Mouse (Mus musculus) CD4-positive naive resting alpha-beta T cell, adult 57 days (primary cell): Measurements from ENCODE around the gene Ldhal6b. TPM values are rescaled to one million over a fixed set of nuclear protein-coding genes. Genes with fewer than 3 reads are reported as not detected.

ENCODE experiments used
- total RNA-seq: library from RNA; stranded (reverse); gene quantifications from one replicate; pipeline ENCODE4 v1.2.4, GENCODE M21; 2023

Gene Ldhal6b
- total RNA-seq = 2.2 TPM

DNA sequence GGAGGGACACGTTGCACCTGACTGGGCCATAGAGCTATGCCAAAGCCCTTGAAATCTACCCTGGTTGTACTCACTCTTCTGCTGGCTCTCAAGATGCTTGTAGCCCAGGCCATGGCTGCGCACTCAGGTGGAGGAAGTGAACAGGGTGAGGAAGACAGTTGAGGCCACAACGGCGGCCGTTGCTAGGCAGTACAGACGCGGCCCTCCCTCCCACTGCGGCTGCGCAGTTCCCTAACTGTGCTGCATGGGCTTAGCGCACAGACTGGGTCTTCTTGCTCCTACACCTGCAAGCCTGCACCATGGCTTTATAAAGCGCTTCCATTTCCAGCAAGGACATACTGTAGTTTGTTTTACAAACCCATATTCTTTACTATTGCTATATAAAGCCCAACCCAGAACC, at the start of gene Ldhal6b:
Gene Ldhal6b, minus strand, starts transcription at position 223 of the 400 bp plus-strand sequence.

GRCm38 (mm10) chr17:5440159-5440971, 21.8 kb upstream of the Ldhal6b start, which contains the start of gene Tmem242:
Gene Tmem242, minus strand, starts transcription at chr17:5440259.

Other genes with a start within 250 kb of the Ldhal6b start
- gene Tmem242, start 21.5 kb upstream of the Ldhal6b start, total RNA-seq = 29.2 TPM
- gene Zdhhc14, start 73.8 kb upstream of the Ldhal6b start, total RNA-seq = 4.6 TPM